Mouse (Mus musculus): ENCODE measurements at regions not wholly inside any gene's neighbourhood (a gene's known extent, or its start where the extent isn't known, plus 50 kb on each side); places are given as distances from the start of the nearest gene placed in this dataset.

GRCm38 (mm10) chr19:60066183-60066582, 122.7 kb upstream of the Rab11fip2 start:
- Histone ChIP-seq H3K27ac (ENCODE audit: low read depth, low read length) (no peak overlapping the region), H3K27me3 (ENCODE audit: control insufficient read depth, insufficient read depth, low read length) (no peaks in the 10 kb centered on the region), H3K4me1 (ENCODE audit: control insufficient read depth, insufficient read depth, low read length) (no peaks in the 10 kb centered on the region), H3K9ac (ENCODE audit: low read depth, low read length) (no peak overlapping the region), H3K9me3 (ENCODE audit: control insufficient read depth, low read length) (no peaks in the 10 kb centered on the region; the same call in 1 of the 2 replicates), H3K36me3 (ENCODE audit: control insufficient read depth, insufficient read depth, low read length) (no peaks in the 10 kb centered on the region), H3K4me3 (ENCODE audit: low read length) (no peak overlapping the region), H3K4me2 (replicated peaks; ENCODE audit: low read depth, low read length) (no peak overlapping the region)
- no peak for ATAC-seq (ENCODE audit: low FRiP score, low TSS enrichment)
- 91% methylated on average over 3 of the region's 3 CpGs for WGBS

GRCm38 (mm10) chr19:60055121-60055874, 111.8 kb upstream of the Rab11fip2 start:
- no peaks in the 10 kb centered on the region for H3K36me3 ChIP-seq (ENCODE audit: control insufficient read depth, insufficient read depth, low read length)

GRCm38 (mm10) chr19:60051151-60051550, 107.7 kb upstream of the Rab11fip2 start:
- H3K4me2 ChIP-seq (replicated peaks; ENCODE audit: low read depth, low read length), result no peak overlapping the region
- H3K27me3 ChIP-seq (ENCODE audit: control insufficient read depth, insufficient read depth, low read length), result no peaks in the 10 kb centered on the region
- no peak overlapping the region for H3K27ac ChIP-seq (ENCODE audit: low read depth, low read length)
- WGBS, result 33% methylated on average over 9 of the region's 9 CpGs
- H3K9ac ChIP-seq (ENCODE audit: low read depth, low read length), result no peak overlapping the region
- no peaks in the 10 kb centered on the region for H3K4me1 ChIP-seq (ENCODE audit: control insufficient read depth, insufficient read depth, low read length)
- ATAC-seq (ENCODE audit: low FRiP score, low TSS enrichment), result no peak
- no peaks in the 10 kb centered on the region for H3K36me3 ChIP-seq (ENCODE audit: control insufficient read depth, insufficient read depth, low read length)
- H3K4me3 ChIP-seq (ENCODE audit: low read length), result no peak overlapping the region
- H3K9me3 ChIP-seq (ENCODE audit: control insufficient read depth, low read length), result no peaks in the 10 kb centered on the region

More at GRCm38 (mm10) chr19:60055121-60055874, 111.8 kb upstream of the Rab11fip2 start:
- WGBS, result 79% methylated on average over 4 of the region's 4 CpGs
- Histone ChIP-seq H3K4me2 (replicated peaks; ENCODE audit: low read depth, low read length) (no peak overlapping the region), H3K27me3 (ENCODE audit: control insufficient read depth, insufficient read depth, low read length) (no peaks in the 10 kb centered on the region), H3K9me3 (ENCODE audit: control insufficient read depth, low read length) (no peaks in the 10 kb centered on the region), H3K9ac (ENCODE audit: low read depth, low read length) (no peak overlapping the region; the same call in 1 of the 2 replicates), H3K4me3 (ENCODE audit: low read length) (no peak overlapping the region), H3K4me1 (ENCODE audit: control insufficient read depth, insufficient read depth, low read length) (no peaks in the 10 kb centered on the region), H3K27ac (ENCODE audit: low read depth, low read length) (no peak overlapping the region)
- ATAC-seq (ENCODE audit: low FRiP score, low TSS enrichment), result no peak

GRCm38 (mm10) chr19:60040721-60041120, 97.3 kb upstream of the Rab11fip2 start:
- Histone ChIP-seq H3K27ac (ENCODE audit: low read depth, low read length) (no peak overlapping the region), H3K4me2 (replicated peaks; ENCODE audit: low read depth, low read length) (no peak overlapping the region), H3K36me3 (ENCODE audit: control insufficient read depth, insufficient read depth, low read length) (no peaks in the 10 kb centered on the region), H3K4me1 (ENCODE audit: control insufficient read depth, insufficient read depth, low read length) (no peaks in the 10 kb centered on the region), H3K27me3 (ENCODE audit: control insufficient read depth, insufficient read depth, low read length) (no peaks in the 10 kb centered on the region), H3K4me3 (ENCODE audit: low read length) (no peak overlapping the region), H3K9ac (ENCODE audit: low read depth, low read length) (no peak overlapping the region), H3K9me3 (ENCODE audit: control insufficient read depth, low read length) (no peaks in the 10 kb centered on the region)
- peak; percentile 43; the same call in 1 of the 2 replicates for ATAC-seq (ENCODE audit: low FRiP score, low TSS enrichment)

- peaks cover 9% of the 10 kb centered on the region; the same call in 1 of the 2 replicates for H3K4me1 ChIP-seq (ENCODE audit: control insufficient read depth, insufficient read depth, low read length)
- H3K4me2 ChIP-seq (replicated peaks; ENCODE audit: low read depth, low read length), result no peak overlapping the region
- no peak overlapping the region for H3K27ac ChIP-seq (ENCODE audit: low read depth, low read length)
- H3K4me3 ChIP-seq (ENCODE audit: low read length), result no peak overlapping the region
- H3K27me3 ChIP-seq (ENCODE audit: control insufficient read depth, insufficient read depth, low read length), result no peaks in the 10 kb centered on the region
- no peak for ATAC-seq (ENCODE audit: low FRiP score, low TSS enrichment)
- WGBS, result 87% methylated on average over 2 of the region's 2 CpGs
- no peaks in the 10 kb centered on the region for H3K36me3 ChIP-seq (ENCODE audit: control insufficient read depth, insufficient read depth, low read length)
- no peak overlapping the region for H3K9ac ChIP-seq (ENCODE audit: low read depth, low read length)
- no peaks in the 10 kb centered on the region for H3K9me3 ChIP-seq (ENCODE audit: control insufficient read depth, low read length)
These were observed 89.2 kb upstream of the Rab11fip2 start for GRCm38 (mm10) chr19:60032667-60033066.

GRCm38 (mm10) chr19:60030212-60030788, 86.8 kb upstream of the Rab11fip2 start:
- H3K9me3 ChIP-seq (ENCODE audit: control insufficient read depth, low read length), result no peaks in the 10 kb centered on the region
- H3K9ac ChIP-seq (ENCODE audit: low read depth, low read length), result no peak overlapping the region
- no peaks in the 10 kb centered on the region for H3K36me3 ChIP-seq (ENCODE audit: control insufficient read depth, insufficient read depth, low read length)
- H3K4me2 ChIP-seq (replicated peaks; ENCODE audit: low read depth, low read length), result no peak overlapping the region
- H3K4me1 ChIP-seq (ENCODE audit: control insufficient read depth, insufficient read depth, low read length), result peaks cover 9% of the 10 kb centered on the region; the same call in 1 of the 2 replicates
- peak overlapping the region; percentile 31; the same call in 1 of the 2 replicates for H3K27ac ChIP-seq (ENCODE audit: low read depth, low read length)
- H3K4me3 ChIP-seq (ENCODE audit: low read length), result no peak overlapping the region
- 22% methylated on average over 3 of the region's 3 CpGs for WGBS
- H3K27me3 ChIP-seq (ENCODE audit: control insufficient read depth, insufficient read depth, low read length), result no peaks in the 10 kb centered on the region
- peak; percentile 94 for ATAC-seq (ENCODE audit: low FRiP score, low TSS enrichment)

- peak overlapping the region; percentile 20; the same call in 1 of the 2 replicates for H3K27ac ChIP-seq (ENCODE audit: low read depth, low read length)
These were observed 86.3 kb upstream of the Rab11fip2 start for GRCm38 (mm10) chr19:60029720-60030119.

GRCm38 (mm10) chr19:60015614-60016300, 72.3 kb upstream of the Rab11fip2 start:
- H3K27me3 ChIP-seq (ENCODE audit: control insufficient read depth, insufficient read depth, low read length), result no peaks in the 10 kb centered on the region
- H3K4me2 ChIP-seq (replicated peaks; ENCODE audit: low read depth, low read length), result no peak overlapping the region
- H3K4me1 ChIP-seq (ENCODE audit: control insufficient read depth, insufficient read depth, low read length), result no peaks in the 10 kb centered on the region
- no peak overlapping the region for H3K27ac ChIP-seq (ENCODE audit: low read depth, low read length)
- H3K9ac ChIP-seq (ENCODE audit: low read depth, low read length), result no peak overlapping the region
- H3K9me3 ChIP-seq (ENCODE audit: control insufficient read depth, low read length), result no peaks in the 10 kb centered on the region
- no peaks in the 10 kb centered on the region for H3K36me3 ChIP-seq (ENCODE audit: control insufficient read depth, insufficient read depth, low read length)
- WGBS, result 42% methylated on average over 12 of the region's 12 CpGs
- ATAC-seq (ENCODE audit: low FRiP score, low TSS enrichment), result no peak
- no peak overlapping the region for H3K4me3 ChIP-seq (ENCODE audit: low read length)

More at GRCm38 (mm10) chr19:60029720-60030119, 86.3 kb upstream of the Rab11fip2 start:
- no peak overlapping the region for H3K9ac ChIP-seq (ENCODE audit: low read depth, low read length)
- ATAC-seq (ENCODE audit: low FRiP score, low TSS enrichment), result peak; percentile 76
- peaks cover 9% of the 10 kb centered on the region; the same call in 1 of the 2 replicates for H3K4me1 ChIP-seq (ENCODE audit: control insufficient read depth, insufficient read depth, low read length)
- H3K4me2 ChIP-seq (replicated peaks; ENCODE audit: low read depth, low read length), result no peak overlapping the region
- WGBS, result 30% methylated on average over 4 of the region's 4 CpGs
- no peak overlapping the region for H3K4me3 ChIP-seq (ENCODE audit: low read length)
- H3K27me3 ChIP-seq (ENCODE audit: control insufficient read depth, insufficient read depth, low read length), result no peaks in the 10 kb centered on the region
- H3K36me3 ChIP-seq (ENCODE audit: control insufficient read depth, insufficient read depth, low read length), result no peaks in the 10 kb centered on the region
- H3K9me3 ChIP-seq (ENCODE audit: control insufficient read depth, low read length), result no peaks in the 10 kb centered on the region

GRCm38 (mm10) chr19:59995557-59995956, 52.1 kb upstream of the Rab11fip2 start:
- Histone ChIP-seq H3K9ac (ENCODE audit: low read depth, low read length) (no peak overlapping the region), H3K27ac (ENCODE audit: low read depth, low read length) (no peak overlapping the region), H3K9me3 (ENCODE audit: control insufficient read depth, low read length) (peaks cover 3% of the 10 kb centered on the region; the same call in 1 of the 2 replicates), H3K4me2 (replicated peaks; ENCODE audit: low read depth, low read length) (no peak overlapping the region), H3K4me1 (ENCODE audit: control insufficient read depth, insufficient read depth, low read length) (no peaks in the 10 kb centered on the region), H3K36me3 (ENCODE audit: control insufficient read depth, insufficient read depth, low read length) (no peaks in the 10 kb centered on the region), H3K4me3 (ENCODE audit: low read length) (no peak overlapping the region), H3K27me3 (ENCODE audit: control insufficient read depth, insufficient read depth, low read length) (no peaks in the 10 kb centered on the region)
- WGBS, result 92% methylated on average over 1 of the region's 1 CpGs
- ATAC-seq (ENCODE audit: low FRiP score, low TSS enrichment), result no peak
